In genomic region chr16:51117836-51118235, GRCm38 (mm10) we compare ENCODE assay signal across 10 mouse cellular contexts.
A peak's percentile ranks its signal among the peaks of the same experiment; 100 is the strongest.
DNase-seq lines count a peak whose midpoint lies in the region; ATAC-seq and TF ChIP-seq lines count a peak whose summit lies in the region.
"Had no signal": no experiment of that assay in that cellular context is flagged by ENCODE, and none has a peak within 500 bp of the region (broad histone marks: within the 10 kb centered on the region; RNA-seq: fewer than 3 reads in every experiment).

No protein-coding gene starts in this region.

- H3K4me3 ChIP-seq in CH12.LX (replicated peaks in 1 of 3; ENCODE audit: low read depth in 2 of 3, low read length in 2 of 3, poor library complexity in 1 of 3), result no peak overlapping the region
- H3K4me3 ChIP-seq in forebrain, embryonic 12.5 days (replicated peaks), result no peak overlapping the region

- no peak for TF ChIP-seq CTCF in CH12.LX (conservative IDR thresholded peaks at IDR 0.05 in 1 of 2, IDR thresholded peaks at IDR 0.05 in 1 of 2; ENCODE audit: low read depth in 2 of 2, low read length in 2 of 2)

- in situ Hi-C loops in CH12.LX (cut with MboI; ENCODE audit: low pct_ligation_motif_present, low pct_unique_long_range_greater_than_20kb, low sequenced_read_pairs), result no loop called here

- peak; percentile 59 for DNase-seq in CH12.LX (ENCODE audit: extremely low read depth)
- peak; percentile 43 for DNase-seq in Muller cell, postnatal 12 days (ENCODE audit: inconsistent ontology term)
- DNase-seq in cerebellum, adult 11-12 months, result no peak
- DNase-seq in T-cell, adult 2 months (ENCODE audit: low spot score), result no peak
- DNase-seq: lung, adult 2 months; thymus, postnatal 25 days had no signal

- 11% methylated on average over 5 of the region's 5 CpGs for WGBS in forebrain, embryonic 12.5 days

- peaks cover 8 to 11% of the 10 kb centered on the region in 2 experiments; a peak in 3 of 4 replicates for H3K4me1 ChIP-seq in CH12.LX (ENCODE audit: control insufficient read depth in 1 of 2, insufficient read depth in 2 of 2)
- H3K4me1 ChIP-seq in forebrain, embryonic 12.5 days, result 0 out of 2 replicates have a peak, but pooled peaks cover 8% of the 10 kb centered on the region

- no peak for TF ChIP-seq POLR2A in CH12.LX (IDR thresholded peaks at IDR 0.05; ENCODE audit: low read depth, low read length)

- H3K9ac ChIP-seq in CH12.LX (ENCODE audit: insufficient read depth, low read depth), result no peak overlapping the region
- no peak overlapping the region for H3K9ac ChIP-seq in forebrain, embryonic 12.5 days

- no peak for TF ChIP-seq RAD21 in CH12.LX (IDR thresholded peaks at IDR 0.05; ENCODE audit: low read depth, low read length)

- H3K36me3 ChIP-seq in CH12.LX (replicated peaks in 1 of 2; ENCODE audit: control insufficient read depth in 1 of 2, insufficient read depth in 1 of 2, low read length in 1 of 2), result no peaks in the 10 kb centered on the region
- H3K36me3 ChIP-seq in forebrain, embryonic 12.5 days (replicated peaks), result no peaks in the 10 kb centered on the region

- H3K9me3 ChIP-seq in CH12.LX (replicated peaks; ENCODE audit: low read length), result no peaks in the 10 kb centered on the region
- no peaks in the 10 kb centered on the region for H3K9me3 ChIP-seq in forebrain, embryonic 12.5 days

- ATAC-seq in forebrain, embryonic 12.5 days (ENCODE audit: low FRiP score), result peak; percentile 63; the same call in 1 of the 2 replicates
- ATAC-seq in megakaryocyte progenitor cell, adult 5-6 weeks (replicated peaks; ENCODE audit: poor library complexity), result peak; percentile 26; the same call in 1 of the 2 replicates
- ATAC-seq in granulocyte monocyte progenitor cell, adult 5-6 weeks (replicated peaks; ENCODE audit: poor library complexity, severe bottlenecking), result no peak
- ATAC-seq: Patski had no signal

- no peaks in the 10 kb centered on the region for H3K27me3 ChIP-seq in CH12.LX (replicated peaks)
- H3K27me3 ChIP-seq in forebrain, embryonic 12.5 days, result no peaks in the 10 kb centered on the region

- dilution Hi-C loops in CH12.LX (cut with MboI; ENCODE audit: extremely low pct_ligation_motif_present, extremely low pct_unique_long_range_greater_than_20kb, low sequenced_read_pairs), result no loop called here

- H3K4me2 ChIP-seq in CH12.LX (ENCODE audit: insufficient read depth, low read depth, poor library complexity, severe bottlenecking), result peak overlapping the region; percentile 34
- peak overlapping the region; percentile 31 for H3K4me2 ChIP-seq in forebrain, embryonic 12.5 days

- H3K79me2 ChIP-seq in CH12.LX (replicated peaks; ENCODE audit: control insufficient read depth, extremely low read depth, insufficient read depth, poor library complexity, severe bottlenecking), result no peaks in the 10 kb centered on the region

- peak; percentile 80 for TF ChIP-seq EP300 in CH12.LX (IDR thresholded peaks at IDR 0.05; ENCODE audit: low read length)

- no peak overlapping the region for H3K27ac ChIP-seq in CH12.LX (ENCODE audit: insufficient read depth, low read depth)
- no peak overlapping the region for H3K27ac ChIP-seq in forebrain, embryonic 12.5 days

TF ChIP-seq in CH12.LX, 34 proteins besides CTCF, POLR2A, EP300 and RAD21:
- TF ChIP-seq JUN (IDR thresholded peaks at IDR 0.05; ENCODE audit: insufficient read depth, low read depth, low read length) (peak; percentile 97), MAFK (IDR thresholded peaks at IDR 0.05; ENCODE audit: insufficient replicate concordance, low read length) (no peak), IRF4 (IDR thresholded peaks at IDR 0.05; ENCODE audit: low read depth, low read length) (peak; percentile 80), USF2 (conservative IDR thresholded peaks at IDR 0.05; ENCODE audit: low read depth, low read length) (no peak), JUND (conservative IDR thresholded peaks at IDR 0.05; ENCODE audit: low read depth, low read length) (peak; percentile 88), ETS1 (conservative IDR thresholded peaks at IDR 0.05; ENCODE audit: low read depth, low read length) (peak; percentile 25; the same call in 1 of the 2 replicates), ZKSCAN1 (IDR thresholded peaks at IDR 0.05; ENCODE audit: borderline replicate concordance, low read depth, low read length) (no peak), BHLHE40 (IDR thresholded peaks at IDR 0.05; ENCODE audit: low read depth, low read length) (peak; percentile 28; the same call in 1 of the 2 replicates), ZC3H11A (IDR thresholded peaks at IDR 0.05; ENCODE audit: low read depth, low read length) (no peak)

Comparison
In these comparisons a context has a peak if more than half of its experiments do, and no peak if none do; other contexts are left out.
1. DNase-seq: peak in CH12.LX (single experiment) and Muller cell, postnatal 12 days (single experiment); none in cerebellum, adult 11-12 months (single experiment) and T-cell, adult 2 months (single experiment).